Mouse (Mus musculus): Measurements from ENCODE around the gene Cox5a. TPM values are rescaled to one million over a fixed set of nuclear protein-coding genes. Genes with fewer than 3 reads are reported as not detected.

Gene Cox5a
- polyA plus RNA-seq, 1 experiment from 2014 or later, result 903 TPM

DNA sequence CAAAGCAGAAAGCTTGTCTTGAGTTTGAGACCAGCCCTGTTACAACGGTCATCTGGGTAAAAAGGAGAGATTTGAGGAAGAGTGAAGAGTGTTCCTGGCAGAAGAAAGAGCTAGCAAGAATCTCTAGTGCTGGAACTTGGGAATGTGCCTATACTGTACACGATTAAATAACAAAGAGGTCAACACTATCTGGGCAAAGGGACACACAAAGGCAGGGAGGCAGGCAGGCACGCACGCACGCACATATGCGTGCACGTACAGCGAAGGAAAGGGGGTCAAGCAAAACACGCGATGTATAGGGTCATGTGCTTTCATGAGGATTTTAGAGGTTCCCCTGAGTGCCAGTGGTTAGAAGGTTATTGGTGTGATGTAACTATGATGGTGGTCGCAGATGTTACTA, 32.0 kb downstream of the Cox5a start:
- H3K36me3 ChIP-seq (ENCODE audit: poor library complexity, severe bottlenecking), result peaks cover 27% of the 10 kb centered on the region
- ATAC-seq, result 0 out of 2 replicates have a peak, but pooled peaks have one; percentile 14
- no peak overlapping the region for H3K4me2 ChIP-seq
- no peak overlapping the region for H3K4me3 ChIP-seq
- no peak overlapping the region for H3K9ac ChIP-seq
- WGBS, result 74% methylated on average over 11 of the region's 11 CpGs
- no peaks in the 10 kb centered on the region for H3K27me3 ChIP-seq
- H3K27ac ChIP-seq, result no peak overlapping the region
- no peaks in the 10 kb centered on the region for H3K9me3 ChIP-seq (replicated peaks)
- peaks cover 13% of the 10 kb centered on the region for H3K4me1 ChIP-seq

DNA sequence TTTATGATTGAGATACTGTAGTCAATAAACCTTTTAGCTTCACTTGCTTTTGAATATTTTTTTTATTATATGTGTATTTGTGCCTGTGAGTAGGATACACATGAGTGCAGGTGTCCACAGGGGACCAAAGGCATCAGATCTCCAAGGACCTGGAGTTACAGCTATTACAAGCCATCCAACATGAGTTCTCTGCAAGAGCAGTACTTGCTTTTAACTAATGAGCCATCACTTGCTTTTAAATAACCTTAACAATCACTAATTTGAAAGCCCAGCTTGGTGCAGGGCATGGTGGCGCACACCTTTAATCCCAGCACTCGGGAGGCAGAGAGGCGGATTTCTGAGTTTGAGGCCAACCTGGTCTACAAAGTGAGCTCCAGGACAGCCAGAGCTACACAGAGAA, 33.7 kb downstream of the Cox5a start:
- WGBS, result 38% methylated on average over 3 of the region's 3 CpGs
- no peak overlapping the region for H3K9ac ChIP-seq
- 0 out of 2 replicates have a peak, but pooled peaks cover 3% of the 10 kb centered on the region for H3K27me3 ChIP-seq

DNA sequence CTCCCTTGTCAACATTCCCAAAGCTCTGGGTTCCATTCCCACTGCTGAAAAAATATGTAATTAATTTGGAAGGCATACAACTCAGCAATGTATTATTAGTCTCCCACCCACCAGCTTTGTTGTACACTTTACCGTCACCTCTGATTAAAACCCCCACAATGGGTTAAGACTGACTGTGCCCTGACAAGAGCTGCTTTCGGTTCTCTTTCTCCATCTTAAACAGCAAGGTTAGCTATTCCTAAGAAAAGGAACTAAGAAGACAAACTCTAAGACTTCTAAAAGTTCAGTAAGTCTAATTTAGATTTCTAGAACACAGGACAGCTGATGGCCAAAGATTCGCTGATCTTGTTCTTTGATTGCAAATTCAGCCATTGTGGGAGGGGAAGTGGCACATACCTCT, 36.1 kb downstream of the Cox5a start:
- H3K27me3 ChIP-seq, result 0 out of 2 replicates have a peak, but pooled peaks cover 3% of the 10 kb centered on the region
- H3K27ac ChIP-seq, result no peak overlapping the region
- no peak for ATAC-seq

More for the DNA sequence above, 33.7 kb downstream of the Cox5a start:
- Histone ChIP-seq H3K4me1 (peaks cover 13% of the 10 kb centered on the region), H3K4me3 (no peak overlapping the region), H3K27ac (no peak overlapping the region), H3K36me3 (ENCODE audit: poor library complexity, severe bottlenecking) (peaks cover 10% of the 10 kb centered on the region), H3K9me3 (replicated peaks) (no peaks in the 10 kb centered on the region), H3K4me2 (no peak overlapping the region)
- ATAC-seq, result no peak

DNA sequence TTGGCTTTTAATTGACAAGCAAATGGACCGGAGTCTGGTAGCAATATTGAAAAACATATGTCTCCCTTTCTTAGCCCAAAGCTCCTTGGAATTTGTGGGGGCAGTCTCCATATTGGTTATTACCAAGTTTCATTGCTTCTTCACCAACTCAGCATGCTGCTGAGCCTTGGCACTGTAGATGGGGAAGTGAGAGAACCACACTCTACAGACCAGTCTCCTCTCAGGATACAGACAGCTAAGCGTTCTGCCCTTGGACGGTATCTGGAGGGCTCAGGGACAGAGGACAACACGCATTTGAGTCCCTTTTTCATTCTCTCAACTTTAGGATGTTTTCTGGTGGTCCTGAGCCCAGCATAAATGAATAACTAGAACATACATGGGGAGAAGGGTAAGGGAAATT, 37.6 kb downstream of the Cox5a start:
- 89% methylated on average over 4 of the region's 4 CpGs for WGBS

More for the DNA sequence above, 36.1 kb downstream of the Cox5a start:
- Histone ChIP-seq H3K9me3 (replicated peaks) (no peaks in the 10 kb centered on the region), H3K4me1 (peaks cover 20% of the 10 kb centered on the region), H3K4me3 (no peak overlapping the region), H3K36me3 (ENCODE audit: poor library complexity, severe bottlenecking) (no peaks in the 10 kb centered on the region), H3K9ac (no peak overlapping the region), H3K4me2 (no peak overlapping the region)
- WGBS, result 67% methylated on average over 3 of the region's 3 CpGs

DNA sequence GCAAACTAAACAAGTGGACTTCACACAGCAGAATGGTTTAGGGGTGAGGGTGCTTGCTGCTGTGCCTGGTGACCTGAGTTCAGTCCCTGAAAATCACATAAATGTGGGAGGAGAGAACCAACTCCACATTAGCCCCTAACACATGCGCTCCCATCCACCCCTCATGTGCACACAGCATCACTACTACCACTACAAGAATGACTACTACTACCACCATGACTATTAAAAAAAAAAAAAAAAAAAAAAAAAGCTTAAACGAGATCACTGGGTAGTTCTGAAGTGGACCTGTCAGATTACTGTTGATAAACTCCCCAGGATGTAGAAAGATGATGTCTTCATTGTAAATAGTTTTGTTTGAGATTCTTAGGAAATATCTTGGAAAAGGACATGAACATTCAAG, 38.5 kb downstream of the Cox5a start:
- Histone ChIP-seq H3K9ac (no peak overlapping the region), H3K4me3 (no peak overlapping the region), H3K36me3 (ENCODE audit: poor library complexity, severe bottlenecking) (no peaks in the 10 kb centered on the region), H3K4me1 (peaks cover 32% of the 10 kb centered on the region), H3K4me2 (no peak overlapping the region), H3K27ac (no peak overlapping the region), H3K9me3 (replicated peaks) (no peaks in the 10 kb centered on the region), H3K27me3 (0 out of 2 replicates have a peak, but pooled peaks cover 3% of the 10 kb centered on the region)
- ATAC-seq, result no peak
- 74% methylated on average over 2 of the region's 2 CpGs for WGBS

More for the DNA sequence above, 37.6 kb downstream of the Cox5a start:
- H3K9ac ChIP-seq, result no peak overlapping the region
- H3K9me3 ChIP-seq (replicated peaks), result no peaks in the 10 kb centered on the region
- peaks cover 33% of the 10 kb centered on the region for H3K4me1 ChIP-seq
- H3K27me3 ChIP-seq, result 0 out of 2 replicates have a peak, but pooled peaks cover 3% of the 10 kb centered on the region
- H3K4me3 ChIP-seq, result no peak overlapping the region
- no peak overlapping the region for H3K27ac ChIP-seq
- no peak overlapping the region for H3K4me2 ChIP-seq
- no peak for ATAC-seq
- no peaks in the 10 kb centered on the region for H3K36me3 ChIP-seq (ENCODE audit: poor library complexity, severe bottlenecking)

DNA sequence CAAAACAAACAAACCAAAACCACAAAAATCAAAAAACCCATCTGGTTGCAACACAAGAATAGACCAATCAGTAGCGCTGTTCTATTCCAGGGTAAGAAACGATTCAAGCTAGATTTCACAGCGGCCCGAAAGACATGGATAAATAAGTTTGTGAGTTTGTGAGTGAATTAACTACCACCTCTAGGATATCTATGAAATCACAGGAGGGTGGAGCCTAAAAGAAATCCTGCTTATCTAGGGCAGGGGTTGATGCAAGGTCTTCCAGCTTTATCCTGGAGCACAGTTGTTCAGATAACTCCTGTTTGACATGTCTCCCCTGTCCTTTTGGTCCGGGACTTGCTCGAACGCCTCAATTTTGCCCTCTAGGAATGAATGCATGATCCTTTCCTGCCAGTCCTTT, 39.2 kb downstream of the Cox5a start:
- Histone ChIP-seq H3K9me3 (replicated peaks) (no peaks in the 10 kb centered on the region), H3K27me3 (0 out of 2 replicates have a peak, but pooled peaks cover 3% of the 10 kb centered on the region), H3K9ac (peak overlapping the region; percentile 76), H3K4me2 (peak overlapping the region; percentile 77), H3K4me1 (peaks cover 30% of the 10 kb centered on the region), H3K36me3 (ENCODE audit: poor library complexity, severe bottlenecking) (no peaks in the 10 kb centered on the region), H3K27ac (peak overlapping the region; percentile 52), H3K4me3 (peak overlapping the region; percentile 63)
- WGBS, result 25% methylated on average over 7 of the region's 7 CpGs
- 0 out of 2 replicates have a peak, but pooled peaks have one; percentile 3 for ATAC-seq

DNA sequence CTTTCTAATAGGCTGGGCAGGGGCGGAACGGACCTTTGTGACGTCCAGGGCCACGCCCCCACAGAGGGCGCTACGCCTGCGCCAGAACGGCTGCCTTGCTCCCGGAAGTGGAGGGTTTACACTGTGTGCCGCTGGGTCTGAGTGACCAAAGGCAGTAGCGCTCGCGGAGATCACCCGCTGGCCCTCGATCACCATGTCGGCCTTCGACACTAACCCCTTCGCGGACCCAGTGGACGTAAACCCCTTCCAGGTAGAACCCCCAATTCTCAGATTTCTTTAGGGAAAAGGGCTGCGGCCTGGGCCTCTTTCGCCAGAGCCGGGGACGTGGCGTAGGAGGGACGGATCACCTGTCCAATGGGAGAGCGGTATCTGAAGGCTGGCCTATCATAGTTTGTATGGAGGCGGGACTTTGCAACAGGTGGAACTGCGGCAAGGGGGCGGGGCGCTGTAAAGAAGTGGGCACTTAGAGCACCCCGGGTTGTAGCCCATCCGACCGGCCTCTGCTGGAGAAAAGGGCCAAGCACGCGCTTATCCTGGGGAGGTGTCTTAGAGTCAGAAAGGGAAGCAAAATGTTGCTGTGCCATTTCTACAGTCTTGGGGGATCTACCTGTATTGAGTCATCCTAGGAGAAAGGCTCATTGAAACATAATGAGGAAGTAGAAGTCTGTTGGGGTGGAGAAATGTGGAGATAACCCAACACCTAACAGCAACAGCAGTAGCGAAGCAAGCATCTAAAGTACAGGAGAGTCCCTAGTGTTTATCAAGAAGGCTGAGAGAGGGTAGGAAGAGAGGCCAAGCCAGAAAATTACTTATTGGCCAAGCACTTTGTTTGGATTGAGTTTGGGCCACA, 40.0 kb downstream of the Cox5a start, which contains the start of gene Scamp2:
Scamp2 (plus strand) TSS at position 83 of the 850 bp plus-strand sequence.
- WGBS, result under 1% methylated on average over 37 of the region's 37 CpGs
- Histone ChIP-seq H3K4me2 (peak within 1 kb of the TSS; percentile 77), H3K9ac (peak within 1 kb of the TSS; percentile 76), H3K9me3 (replicated peaks) (no peaks in the 10 kb centered on the region), H3K27ac (peak within 1 kb of the TSS; percentile 52), H3K4me3 (peak within 1 kb of the TSS; percentile 63), H3K36me3 (ENCODE audit: poor library complexity, severe bottlenecking) (no peaks in the 10 kb centered on the region), H3K27me3 (0 out of 2 replicates have a peak, but pooled peaks cover 3% of the 10 kb centered on the region), H3K4me1 (peaks cover 38% of the 10 kb centered on the region)
- ATAC-seq, result peak; percentile 100

DNA sequence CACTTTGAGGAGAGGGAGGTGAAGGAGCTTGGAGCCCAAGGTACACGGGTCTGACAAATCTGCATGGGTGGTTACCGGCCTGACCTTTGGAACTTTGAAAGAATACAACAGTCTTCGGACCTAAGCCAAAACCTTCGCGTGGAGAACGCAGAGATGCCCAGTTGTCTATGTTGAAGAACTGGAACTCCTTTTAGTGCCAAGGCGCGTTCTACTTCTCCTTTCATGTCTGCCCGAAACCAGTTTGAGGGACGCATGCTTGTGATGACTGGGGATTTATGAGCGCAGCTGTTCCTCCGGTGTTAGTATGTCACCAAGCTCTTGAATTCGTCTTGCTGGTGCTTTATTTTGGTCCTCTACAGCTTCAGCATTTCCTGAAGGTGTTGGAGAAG, 40.6 kb downstream of the Cox5a start:
- peak overlapping the region; percentile 63 for H3K4me3 ChIP-seq
- H3K9ac ChIP-seq, result peak overlapping the region; percentile 76
- 0 out of 2 replicates have a peak, but pooled peaks cover 3% of the 10 kb centered on the region for H3K27me3 ChIP-seq
- WGBS, result 82% methylated on average over 13 of the region's 13 CpGs
- H3K4me1 ChIP-seq, result peaks cover 41% of the 10 kb centered on the region
- H3K9me3 ChIP-seq (replicated peaks), result no peaks in the 10 kb centered on the region
- H3K4me2 ChIP-seq, result peak overlapping the region; percentile 77
- no peak for ATAC-seq
- no peaks in the 10 kb centered on the region for H3K36me3 ChIP-seq (ENCODE audit: poor library complexity, severe bottlenecking)
- H3K27ac ChIP-seq, result no peak overlapping the region

DNA sequence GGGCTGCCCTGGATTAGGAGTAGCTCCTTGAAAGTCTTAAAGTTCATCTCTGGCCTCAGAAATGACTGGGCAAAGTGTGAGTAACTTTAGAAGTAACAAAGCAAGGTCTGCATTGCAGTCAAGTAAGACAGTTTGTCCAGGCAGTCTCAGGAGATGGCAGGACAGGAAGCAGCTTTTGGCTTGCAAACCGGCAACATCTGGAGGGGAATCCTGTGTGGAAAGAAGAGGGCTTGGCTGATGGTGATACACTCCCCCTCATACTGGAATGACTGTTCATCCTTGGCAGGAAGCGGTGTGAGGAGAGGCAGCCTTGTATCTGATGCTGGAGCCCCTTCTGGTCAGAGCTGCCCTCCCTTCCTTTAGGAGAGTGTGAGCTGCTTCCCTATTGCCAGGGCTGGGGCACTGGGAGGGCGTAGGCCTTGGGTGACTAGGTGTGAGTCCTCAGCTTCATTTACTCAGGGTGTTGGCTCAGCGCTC, 41.9 kb downstream of the Cox5a start:
- Histone ChIP-seq H3K36me3 (ENCODE audit: poor library complexity, severe bottlenecking) (peaks cover 3% of the 10 kb centered on the region), H3K4me1 (peaks cover 41% of the 10 kb centered on the region), H3K27ac (no peak overlapping the region), H3K27me3 (0 out of 2 replicates have a peak, but pooled peaks cover 3% of the 10 kb centered on the region), H3K9me3 (replicated peaks) (no peaks in the 10 kb centered on the region), H3K9ac (peak overlapping the region; percentile 34; the same call in 1 of the 2 replicates), H3K4me3 (no peak overlapping the region), H3K4me2 (0 out of 2 replicates have a peak overlapping the region, but pooled peaks have one; percentile 5)
- ATAC-seq, result no peak
- WGBS, result 86% methylated on average over 4 of the region's 4 CpGs

DNA sequence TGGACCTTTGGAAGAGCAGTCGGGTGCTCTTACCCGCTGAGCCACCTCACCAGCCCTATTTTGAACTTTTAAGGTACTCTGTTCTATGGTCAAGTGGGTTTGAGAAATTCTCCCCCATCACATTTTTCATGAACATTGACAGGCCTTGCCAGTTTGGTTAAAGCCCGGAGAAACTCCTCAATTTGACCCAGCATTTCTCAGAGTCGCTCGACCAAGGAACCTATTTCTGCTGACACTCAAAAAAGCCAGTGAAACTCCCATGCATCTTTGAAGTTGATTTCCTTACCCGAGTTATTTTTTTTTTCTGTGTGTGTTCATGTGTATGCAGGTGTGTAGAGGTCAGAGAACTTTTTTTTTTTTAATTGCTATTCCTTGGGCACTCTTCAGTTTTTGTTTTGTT, 43.5 kb downstream of the Cox5a start:
- no peak overlapping the region for H3K27ac ChIP-seq
- no peaks in the 10 kb centered on the region for H3K27me3 ChIP-seq
- no peak overlapping the region for H3K4me3 ChIP-seq
- H3K4me1 ChIP-seq, result peaks cover 41% of the 10 kb centered on the region
- H3K9ac ChIP-seq, result no peak overlapping the region
- ATAC-seq, result no peak
- 91% methylated on average over 6 of the region's 6 CpGs for WGBS
- peaks cover 20% of the 10 kb centered on the region for H3K36me3 ChIP-seq (ENCODE audit: poor library complexity, severe bottlenecking)
- H3K9me3 ChIP-seq (replicated peaks), result no peaks in the 10 kb centered on the region
- H3K4me2 ChIP-seq, result no peak overlapping the region

DNA sequence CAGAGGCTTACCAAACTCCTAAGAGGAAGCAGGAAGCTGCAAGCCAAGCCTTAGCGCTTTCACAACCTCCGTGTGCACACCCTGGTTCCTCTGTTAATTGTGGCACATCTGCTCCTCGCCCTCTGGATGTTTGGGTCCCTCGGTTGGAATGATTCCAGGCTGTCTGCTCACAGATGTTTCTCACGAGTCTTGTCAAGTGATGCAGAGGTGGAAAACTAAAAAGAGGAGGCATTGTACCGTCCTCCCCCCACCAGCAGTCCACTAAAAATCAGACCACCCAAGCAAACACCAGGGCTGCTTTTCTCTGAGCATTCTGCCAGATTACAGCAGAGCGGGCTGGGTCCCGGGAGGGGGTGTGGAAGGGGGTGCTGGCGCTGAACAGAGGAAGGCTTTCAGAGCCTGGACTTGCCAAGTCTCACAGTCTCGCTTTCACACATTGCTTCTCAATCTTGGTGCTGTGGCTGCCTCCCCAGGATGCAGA, 44.7 kb downstream of the Cox5a start:
- H3K9ac ChIP-seq, result no peak overlapping the region
- H3K9me3 ChIP-seq (replicated peaks), result no peaks in the 10 kb centered on the region
- H3K4me1 ChIP-seq, result peaks cover 36% of the 10 kb centered on the region
- no peak for ATAC-seq
- no peaks in the 10 kb centered on the region for H3K27me3 ChIP-seq
- H3K36me3 ChIP-seq (ENCODE audit: poor library complexity, severe bottlenecking), result peaks cover 31% of the 10 kb centered on the region
- 56% methylated on average over 10 of the region's 10 CpGs for WGBS
- H3K4me3 ChIP-seq, result no peak overlapping the region
- H3K4me2 ChIP-seq, result peak overlapping the region; percentile 1; the same call in 1 of the 2 replicates
- peak overlapping the region; percentile 37 for H3K27ac ChIP-seq

DNA sequence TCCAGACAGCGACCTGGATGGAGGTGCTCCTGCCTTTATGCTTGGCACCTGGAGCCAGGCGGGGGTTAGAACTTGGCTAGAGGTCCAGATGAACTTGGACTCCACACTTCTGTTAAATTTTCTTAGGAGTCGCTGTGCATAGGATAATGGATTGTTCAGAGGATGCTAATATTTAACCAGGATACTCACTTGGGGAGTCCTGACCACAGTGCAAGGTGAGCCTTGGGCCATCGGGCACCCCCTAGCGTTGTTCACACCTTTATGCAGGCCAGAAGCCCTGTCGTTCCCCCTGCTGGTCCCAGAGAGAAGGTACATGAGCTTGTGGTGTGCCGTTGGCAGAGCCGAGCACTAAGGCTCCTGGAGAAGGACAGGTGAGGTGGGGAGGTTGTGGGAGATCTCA, 45.8 kb downstream of the Cox5a start:
- no peak for ATAC-seq
- H3K9ac ChIP-seq, result no peak overlapping the region
- H3K27me3 ChIP-seq, result no peaks in the 10 kb centered on the region
- 58% methylated on average over 8 of the region's 8 CpGs for WGBS
- H3K4me3 ChIP-seq, result no peak overlapping the region
- H3K4me2 ChIP-seq, result no peak overlapping the region
- H3K9me3 ChIP-seq (replicated peaks), result no peaks in the 10 kb centered on the region
- no peak overlapping the region for H3K27ac ChIP-seq
- peaks cover 30% of the 10 kb centered on the region for H3K4me1 ChIP-seq
- H3K36me3 ChIP-seq (ENCODE audit: poor library complexity, severe bottlenecking), result peaks cover 39% of the 10 kb centered on the region

All from forebrain, embryonic 13.5 days (tissue).